Mouse (Mus musculus) retina, adult 2 months (tissue): ENCODE results near the gene Cntn4.

Experiments
- DNase-seq: peaks from one replicate; pipeline ENCODE4 v3.0.0-alpha.2; 2012; ENCODE audit warnings: low read depth, low spot score

Cntn4 gene

DNA sequence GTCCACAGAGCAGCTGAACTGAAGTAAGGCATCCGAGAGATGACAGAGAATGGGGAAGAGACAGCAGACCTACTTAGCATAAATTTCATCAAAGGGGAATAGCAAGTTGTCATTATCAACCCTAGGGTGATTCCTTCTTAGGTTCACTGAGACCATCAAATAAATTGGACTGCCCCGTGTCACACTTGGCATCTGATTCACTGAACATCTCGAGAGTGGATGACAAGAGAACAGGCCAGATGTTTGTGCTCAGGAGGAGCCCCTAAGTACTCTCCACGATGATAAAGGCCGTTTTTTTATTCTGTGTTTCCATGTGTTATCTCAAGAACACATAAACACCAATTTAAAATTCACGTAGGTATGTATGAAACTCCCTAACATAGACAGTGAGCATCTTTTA, 780.7 kb downstream of the Cntn4 start:
- DNase-seq: no peak

DNA sequence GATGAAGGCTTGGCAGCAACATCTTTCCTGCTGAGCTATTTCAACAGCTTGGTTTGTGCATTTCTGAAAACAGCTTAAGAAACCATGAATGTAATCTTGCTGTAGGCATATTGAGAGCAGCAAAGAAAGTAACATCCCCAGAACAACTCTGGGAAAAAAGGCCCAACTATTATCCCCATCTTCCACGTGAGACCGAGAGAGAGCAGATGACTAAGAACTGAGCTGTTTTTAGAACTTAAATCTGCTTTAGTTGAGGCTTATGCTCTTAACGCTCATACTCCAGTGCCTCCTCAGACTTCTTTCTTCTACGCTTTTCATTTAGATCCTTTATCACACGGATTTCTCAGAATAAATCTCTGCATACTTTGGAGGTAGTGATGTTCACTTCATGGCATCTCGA, 784.9 kb downstream of the Cntn4 start:
- DNase-seq: no peak

DNA sequence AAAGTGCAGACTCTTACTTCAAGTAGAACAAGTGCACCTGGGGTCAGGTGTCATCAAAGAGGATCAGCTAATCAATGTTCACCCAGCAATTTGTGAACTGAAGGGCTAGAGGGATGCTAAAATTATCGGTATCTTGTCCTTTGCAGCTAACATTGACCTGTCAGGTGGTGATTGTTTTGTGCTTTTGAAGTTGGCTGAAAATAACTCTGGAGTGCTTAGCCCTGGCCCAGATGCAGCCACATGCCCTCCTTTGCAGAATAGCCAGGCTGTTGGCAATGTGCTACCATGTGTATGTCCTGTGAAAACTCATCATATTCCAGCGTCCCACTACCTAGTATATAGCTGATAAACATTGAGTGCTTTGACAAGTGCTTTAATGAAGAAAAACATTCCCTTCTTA, 786.4 kb downstream of the Cntn4 start:
- no peak for DNase-seq

DNA sequence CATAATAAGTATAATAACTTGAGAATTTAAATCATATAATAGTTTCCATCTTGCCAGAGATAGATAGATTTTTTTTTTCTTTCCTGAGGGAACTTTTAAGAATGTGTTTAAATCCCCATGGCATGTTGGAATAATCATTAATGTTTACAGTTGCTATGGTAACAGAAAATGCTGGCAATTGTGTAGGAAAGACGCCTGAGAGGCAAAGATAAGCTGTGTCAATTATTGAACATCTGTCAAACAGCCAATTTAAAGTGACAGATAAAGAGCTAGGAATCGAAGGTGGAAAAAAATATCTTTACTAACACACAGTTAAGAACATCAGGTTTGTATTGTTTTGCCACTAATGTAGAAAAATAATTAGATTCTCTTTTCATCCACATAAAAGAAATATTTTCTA, 788.3 kb downstream of the Cntn4 start:
- DNase-seq: no peak

DNA sequence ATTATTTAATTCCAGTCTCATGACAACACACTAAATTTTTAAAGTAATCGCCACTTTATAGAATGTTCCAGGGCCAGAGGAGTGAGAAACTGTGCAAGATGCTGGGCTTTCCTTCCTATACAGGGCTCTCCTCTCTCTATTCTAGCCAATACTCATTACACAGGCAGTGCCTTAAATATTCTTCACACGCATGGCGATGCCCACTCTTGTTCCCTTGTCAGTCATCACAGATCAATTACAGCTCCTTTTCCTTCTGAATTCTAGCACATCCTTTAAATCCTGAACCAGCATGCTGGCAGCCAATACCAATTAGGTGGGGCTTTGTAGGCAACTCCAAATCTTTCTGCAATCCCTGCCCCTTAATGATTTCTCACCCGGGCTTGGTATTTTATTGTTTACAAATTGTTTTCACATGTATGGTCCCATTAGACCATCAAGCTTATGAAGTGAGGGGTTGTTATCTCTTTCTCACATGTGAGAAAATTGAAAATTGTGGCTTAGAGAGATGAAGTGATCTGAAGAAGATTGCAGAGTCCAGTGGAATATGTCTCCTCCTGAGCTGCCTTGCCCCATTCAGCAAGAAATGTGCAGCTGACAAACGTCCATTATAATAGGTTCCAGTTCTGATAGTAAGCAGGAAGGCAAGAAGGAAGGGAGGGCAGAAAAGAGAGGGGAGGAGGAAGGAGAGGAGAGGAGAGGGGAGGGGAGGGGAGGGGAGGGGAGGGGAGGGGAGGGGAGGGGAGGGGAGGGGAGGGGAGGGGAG, 789.0 kb downstream of the Cntn4 start:
- no peak for DNase-seq

DNA sequence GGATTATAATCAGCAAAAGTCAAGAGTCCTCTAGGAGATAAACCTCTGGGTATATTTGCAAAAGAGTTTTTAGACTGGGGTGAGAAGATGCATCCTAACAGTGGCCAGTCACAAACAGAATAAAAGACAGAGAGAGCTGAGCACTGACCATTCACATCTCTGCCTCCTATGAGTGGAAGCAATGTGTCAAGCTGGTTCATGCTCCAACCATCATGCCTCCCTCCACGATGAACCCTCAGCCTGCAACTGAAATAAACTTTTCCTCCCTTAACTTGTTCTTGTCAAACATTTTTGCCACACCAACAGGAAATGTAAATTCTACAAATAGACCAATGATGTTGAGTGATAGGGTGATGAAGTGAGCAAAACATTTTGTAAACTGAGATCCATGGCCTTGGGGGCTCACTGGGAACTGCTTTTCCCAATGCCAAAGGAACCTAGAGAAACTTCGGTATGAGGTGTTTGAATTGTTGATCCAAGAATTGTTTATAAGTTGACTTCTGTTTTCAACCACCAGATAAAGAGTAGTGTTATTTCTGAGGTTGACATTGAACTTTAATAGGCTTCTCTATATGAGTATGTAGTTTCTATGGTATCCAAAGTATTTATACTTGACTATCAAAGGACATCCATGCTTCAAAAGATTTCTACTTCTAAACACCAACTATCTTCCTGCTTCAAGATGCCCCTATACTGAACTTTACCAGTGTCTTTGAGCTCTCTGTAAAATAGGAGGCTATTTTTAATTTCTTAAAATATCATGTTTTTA, 794.6 kb downstream of the Cntn4 start:
- DNase-seq: no peak

DNA sequence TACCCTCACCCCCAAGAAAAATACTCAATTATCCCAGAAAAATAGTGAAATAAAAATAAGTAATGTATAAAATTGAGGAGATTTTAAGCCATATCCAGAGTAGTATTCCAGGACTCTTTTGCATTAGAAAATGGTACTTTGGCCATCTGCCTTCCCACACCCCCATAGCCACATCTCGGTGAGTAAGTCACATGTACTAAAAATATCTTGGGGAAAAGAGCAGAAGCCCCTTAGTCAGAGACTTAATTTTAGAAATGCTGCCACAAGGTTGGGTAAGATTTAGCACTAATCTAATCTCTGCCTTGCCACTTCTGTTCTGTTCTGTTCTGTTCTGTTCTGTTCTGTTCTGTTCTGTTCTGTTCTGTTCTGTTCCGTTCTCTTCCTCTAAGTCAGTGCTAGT, 796.4 kb downstream of the Cntn4 start:
- DNase-seq: no peak

DNA sequence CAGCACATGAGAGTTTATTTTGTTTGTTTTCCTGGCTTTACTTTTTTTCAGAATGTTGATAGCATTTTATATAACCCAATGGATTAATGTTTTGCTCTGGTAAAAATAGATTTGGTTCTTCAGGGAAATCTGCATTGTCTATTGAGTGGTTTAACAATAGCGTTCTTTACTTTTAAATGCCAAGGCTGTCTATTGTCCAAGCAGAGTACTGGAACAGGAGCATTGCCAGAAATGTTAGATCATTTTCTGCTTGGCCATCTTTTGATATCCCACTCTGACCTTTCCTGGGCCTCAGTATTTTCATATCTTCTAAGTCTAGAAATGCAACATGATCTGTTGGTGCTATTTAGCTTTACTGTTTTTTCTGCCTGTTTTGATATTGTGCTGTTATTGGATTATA, 804.1 kb downstream of the Cntn4 start:
- no peak for DNase-seq

DNA sequence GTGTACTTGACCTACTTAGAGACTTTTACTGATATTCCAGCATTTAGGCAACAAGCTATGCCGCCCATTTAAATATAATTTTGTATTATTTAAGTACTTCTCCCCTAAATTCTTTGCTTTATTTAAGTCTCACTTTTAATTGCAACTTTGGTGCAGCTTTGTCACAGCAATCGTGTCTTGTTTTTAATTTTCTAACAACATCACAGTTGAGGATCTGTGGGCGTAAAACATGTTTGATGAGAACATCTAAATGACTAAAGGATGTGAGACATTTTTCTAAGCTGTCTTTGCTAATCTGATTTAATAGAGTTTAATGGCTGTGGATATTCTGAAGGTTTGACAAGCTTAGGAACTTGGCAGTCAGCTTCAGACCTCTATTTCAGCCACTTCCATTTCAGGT, 818.8 kb downstream of the Cntn4 start:
- no peak for DNase-seq

DNA sequence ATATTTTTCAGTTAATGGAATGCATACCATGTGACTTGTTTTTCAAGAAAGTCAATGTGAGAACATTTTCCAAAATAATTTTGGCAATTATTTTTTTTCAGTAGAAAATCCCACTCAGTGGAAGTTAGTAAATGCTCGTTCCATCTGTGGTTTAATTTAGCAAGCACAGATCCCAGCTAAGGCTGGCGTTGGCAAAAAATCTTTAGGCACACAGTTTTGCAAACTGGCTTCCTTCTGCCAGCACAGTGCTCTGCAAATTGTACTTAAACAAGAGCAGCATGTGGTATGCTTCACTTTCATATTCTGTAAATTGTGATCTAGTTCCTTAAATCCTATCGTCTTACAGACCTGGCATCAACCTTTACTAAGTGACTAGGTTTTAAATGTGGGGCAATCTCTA, 821.7 kb downstream of the Cntn4 start:
- DNase-seq: no peak

DNA sequence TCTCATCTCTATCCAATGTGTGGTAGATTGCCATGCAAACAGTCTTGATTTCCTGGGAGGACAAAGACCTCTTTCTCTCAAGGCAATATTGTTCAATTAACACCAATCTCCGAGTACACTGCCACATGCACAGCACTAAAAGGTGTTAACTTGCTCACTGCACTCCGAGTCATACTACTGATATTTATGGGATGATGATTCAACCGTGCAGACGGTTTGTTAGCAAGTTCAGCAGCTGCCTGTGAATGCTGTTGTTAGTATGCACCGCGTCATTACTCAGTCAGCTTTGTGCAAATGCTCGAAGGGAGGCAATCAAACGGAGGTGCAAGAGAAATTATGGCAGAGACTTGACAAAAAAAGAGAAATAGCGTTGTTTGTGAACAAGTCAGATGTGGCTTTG, 826.5 kb downstream of the Cntn4 start:
- DNase-seq: no peak

DNA sequence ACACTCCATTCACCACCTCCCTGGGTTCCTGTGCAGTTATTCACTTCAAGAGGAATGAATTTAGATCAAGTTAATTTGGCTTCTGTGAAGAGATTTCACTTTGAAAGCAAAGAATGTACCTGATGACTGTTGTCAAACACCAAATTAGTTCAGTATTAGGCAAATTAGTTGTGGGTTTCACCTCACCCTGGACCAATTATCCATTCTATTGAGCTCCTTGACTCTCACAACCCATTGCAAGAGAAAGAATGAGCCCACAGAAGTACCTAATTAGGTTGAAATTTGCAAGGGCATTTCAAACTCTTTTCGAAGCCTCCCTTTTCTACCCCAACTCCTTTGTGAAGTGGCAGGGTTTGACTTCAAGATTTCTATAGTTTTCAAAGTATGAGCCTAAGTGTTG, 842.9 kb downstream of the Cntn4 start:
- no peak for DNase-seq

DNA sequence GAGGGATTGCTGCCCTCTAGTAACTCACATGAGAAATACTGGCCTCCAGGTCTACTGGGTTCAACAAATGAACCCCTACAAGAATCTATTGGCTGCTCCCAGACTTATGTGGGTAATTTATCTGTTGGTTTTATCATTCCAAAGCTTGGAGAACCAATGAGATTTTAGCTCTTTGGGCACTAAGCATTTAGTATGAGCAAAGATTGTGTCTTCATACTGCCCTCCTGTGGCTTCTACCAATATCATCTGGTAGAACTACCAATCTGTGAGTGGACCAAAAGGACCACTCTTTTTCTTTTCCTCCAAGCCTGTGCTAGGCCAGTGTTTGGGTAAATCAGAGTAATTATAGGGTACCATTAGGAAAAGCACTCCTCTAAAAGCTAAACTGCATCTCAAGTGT, 866.0 kb downstream of the Cntn4 start:
- DNase-seq: no peak

DNA sequence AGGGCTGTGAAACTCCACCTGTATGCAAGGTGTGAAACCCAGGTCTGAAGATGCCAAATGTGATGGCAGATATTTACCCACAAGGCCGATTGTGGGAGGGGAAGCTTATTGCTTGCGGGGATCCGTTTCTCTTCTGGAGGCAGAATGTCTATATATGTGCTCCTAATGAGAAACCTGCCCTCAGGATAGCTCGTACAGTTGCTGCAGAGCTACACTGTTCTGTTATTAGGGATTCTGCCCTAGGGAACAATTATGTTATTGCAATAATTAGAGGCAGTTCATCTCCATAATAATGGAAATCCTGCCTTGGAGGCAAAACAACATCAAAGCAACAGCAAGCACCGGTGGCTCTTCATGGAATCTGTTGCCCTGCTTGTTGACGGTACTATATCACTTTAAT, 884.2 kb downstream of the Cntn4 start:
- no peak for DNase-seq

DNA sequence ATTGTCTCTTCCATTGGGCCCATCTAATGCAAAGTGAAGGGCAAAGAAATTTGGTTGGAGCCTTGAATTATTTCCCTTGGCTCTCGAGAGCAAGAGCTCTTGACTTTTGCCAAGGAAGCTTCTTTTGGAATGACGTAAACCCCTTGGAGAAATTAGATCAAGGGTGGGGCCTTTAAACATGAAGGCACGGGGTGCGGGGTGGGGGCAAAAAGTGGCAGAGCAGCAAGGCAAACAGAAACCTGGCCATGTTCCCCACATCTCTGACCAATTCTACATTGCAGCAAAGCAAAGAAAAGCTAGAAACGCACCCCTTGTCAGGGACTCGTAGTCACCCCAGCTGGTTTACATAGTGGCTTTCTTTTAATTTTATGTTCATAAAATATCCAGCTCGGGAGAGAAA, 887.9 kb downstream of the Cntn4 start:
- no peak for DNase-seq

DNA sequence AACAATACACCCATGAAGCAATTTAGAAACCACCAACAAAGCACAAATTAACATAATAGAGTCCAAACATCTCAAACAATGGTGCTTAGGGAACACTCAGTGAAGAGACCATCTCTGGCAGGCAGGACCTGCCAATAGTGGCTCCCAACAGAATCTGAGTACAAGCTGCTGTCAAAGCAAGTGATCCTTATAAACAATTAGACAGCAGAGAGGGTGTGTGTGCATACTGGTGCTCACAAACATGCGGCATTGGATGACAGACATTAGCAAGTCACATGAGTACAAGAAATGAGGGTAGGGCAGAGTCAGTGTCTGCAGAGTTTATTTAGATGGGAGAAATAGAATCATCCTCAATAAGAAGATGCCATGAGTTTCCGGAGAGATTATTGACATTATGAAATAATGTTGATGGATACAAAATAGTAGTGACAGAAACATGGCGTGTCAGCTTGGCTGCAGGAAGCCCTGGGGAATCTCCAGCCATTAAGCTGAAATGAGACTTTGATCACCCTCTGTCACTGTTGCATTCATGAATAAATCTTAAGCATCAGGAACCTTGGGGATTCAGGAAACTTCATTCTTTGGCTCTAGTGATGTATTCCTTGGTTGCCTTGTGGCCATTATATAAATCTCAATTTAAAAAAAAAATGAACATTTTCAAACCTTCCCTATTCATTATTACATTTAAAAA, 888.5 kb downstream of the Cntn4 start:
- no peak for DNase-seq

DNA sequence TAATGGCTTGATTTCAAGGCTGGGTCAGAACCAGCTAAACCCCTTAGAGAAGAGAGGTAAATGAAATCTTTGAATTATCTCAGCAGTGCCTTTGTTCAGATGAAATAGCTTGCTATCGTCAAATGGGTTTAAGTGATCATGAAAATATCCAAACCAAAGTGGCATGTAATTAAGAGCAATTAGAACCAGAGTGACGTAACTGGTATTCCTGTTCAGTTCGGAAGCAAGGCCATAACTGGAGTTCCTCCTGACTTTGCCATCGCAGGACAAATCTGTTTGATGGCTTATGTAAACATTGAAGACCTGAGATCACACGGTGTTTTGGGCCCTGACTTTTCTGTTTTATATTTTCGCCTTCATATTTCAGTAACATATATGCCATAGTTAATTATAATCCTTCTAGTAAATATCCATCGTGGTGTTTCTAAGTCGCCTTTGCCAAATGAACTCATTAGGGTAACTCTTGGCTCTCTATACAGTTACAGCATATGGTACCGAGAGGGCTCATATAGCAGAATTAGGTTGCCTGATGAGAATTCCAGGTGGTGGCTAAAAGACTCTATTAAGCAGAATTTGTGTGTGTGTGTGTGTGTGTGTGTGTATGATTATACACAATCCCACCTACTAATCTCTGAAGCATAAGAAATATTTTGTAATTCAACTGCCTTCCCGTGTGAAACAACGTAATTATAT, 889.6 kb downstream of the Cntn4 start:
- DNase-seq: no peak

DNA sequence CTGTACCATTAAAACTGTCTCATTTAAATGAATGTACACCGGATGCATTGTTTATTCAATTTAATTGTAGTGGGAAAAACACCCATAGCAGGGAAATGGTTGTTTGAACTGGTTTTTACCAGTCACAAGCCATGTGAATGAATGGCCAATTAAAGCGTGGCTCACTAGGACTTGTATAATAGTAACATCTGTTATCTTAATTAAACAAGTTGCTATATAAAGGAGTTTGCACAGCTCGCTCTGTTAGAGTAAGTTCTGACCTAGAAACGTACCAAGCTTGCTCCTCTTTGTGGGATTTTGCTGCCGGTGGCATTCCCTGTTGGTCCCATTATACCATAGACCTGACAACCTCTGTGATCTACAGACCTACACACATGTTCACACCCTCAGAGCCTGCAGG, 902.7 kb downstream of the Cntn4 start:
- no peak for DNase-seq

DNA sequence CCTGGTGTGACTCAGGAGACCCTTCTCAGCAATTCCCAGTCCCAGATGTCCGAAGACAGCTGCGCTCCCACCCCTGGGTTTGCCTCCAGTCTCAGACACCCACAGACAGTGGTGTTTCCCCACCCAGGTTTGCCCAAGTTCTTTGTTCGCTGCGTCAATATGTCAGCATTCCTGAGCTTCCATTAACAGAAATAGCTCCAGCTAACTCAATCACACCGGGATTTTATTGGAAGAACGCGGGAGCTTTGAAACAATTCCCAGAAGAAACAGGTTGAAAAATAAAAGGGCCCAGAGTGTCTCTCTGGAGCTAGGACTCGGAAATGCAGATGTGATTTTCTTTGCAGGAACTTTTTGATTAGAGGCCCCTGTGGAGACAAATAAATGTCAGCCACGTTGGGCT, 916.3 kb downstream of the Cntn4 start:
- no peak for DNase-seq

DNA sequence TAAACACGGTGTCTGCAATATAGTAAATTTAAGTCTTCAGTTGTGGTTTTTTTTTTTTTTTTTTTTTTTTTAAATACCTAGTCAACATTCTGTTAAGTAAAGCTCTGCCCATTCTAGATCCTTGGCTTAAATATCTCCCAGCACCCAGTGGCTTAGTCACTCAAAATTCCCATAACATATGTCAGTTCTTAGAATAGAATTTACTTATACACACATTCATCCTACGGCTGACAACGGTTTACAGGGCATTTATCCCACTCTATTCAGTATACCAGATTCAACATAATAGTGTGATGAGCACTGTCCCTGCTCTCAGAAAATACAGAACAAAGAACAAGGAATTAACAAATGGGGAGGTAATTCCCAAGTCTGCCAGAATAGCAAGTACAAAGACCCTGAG, 939.6 kb downstream of the Cntn4 start:
- DNase-seq: no peak

DNA sequence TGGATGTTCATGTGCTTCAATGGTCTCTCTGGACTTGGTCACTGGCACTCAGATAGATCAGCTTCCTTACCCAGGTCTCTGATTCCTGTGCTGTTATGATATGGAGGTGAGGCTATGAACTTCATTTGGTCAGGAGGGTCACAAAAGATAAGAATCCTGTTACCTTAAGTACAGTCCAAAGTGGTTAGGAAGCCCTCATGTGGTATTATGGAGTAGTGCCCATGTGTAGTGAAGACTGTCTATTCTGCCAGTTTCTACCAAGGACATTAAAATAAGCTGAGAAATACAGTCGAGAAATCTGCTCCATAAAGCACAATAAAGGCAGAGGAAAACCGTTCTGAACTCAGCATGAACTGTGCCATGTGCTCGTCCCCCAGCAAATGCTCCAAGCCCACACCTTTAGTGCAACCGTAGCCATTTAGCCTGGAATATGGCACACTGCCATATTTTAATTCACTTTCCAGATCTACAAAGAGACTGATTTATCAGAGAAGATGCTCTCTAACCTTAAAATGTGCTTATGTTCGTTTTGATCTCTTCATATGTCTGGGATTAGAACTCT, 943.8 kb downstream of the Cntn4 start:
- no peak for DNase-seq

DNA sequence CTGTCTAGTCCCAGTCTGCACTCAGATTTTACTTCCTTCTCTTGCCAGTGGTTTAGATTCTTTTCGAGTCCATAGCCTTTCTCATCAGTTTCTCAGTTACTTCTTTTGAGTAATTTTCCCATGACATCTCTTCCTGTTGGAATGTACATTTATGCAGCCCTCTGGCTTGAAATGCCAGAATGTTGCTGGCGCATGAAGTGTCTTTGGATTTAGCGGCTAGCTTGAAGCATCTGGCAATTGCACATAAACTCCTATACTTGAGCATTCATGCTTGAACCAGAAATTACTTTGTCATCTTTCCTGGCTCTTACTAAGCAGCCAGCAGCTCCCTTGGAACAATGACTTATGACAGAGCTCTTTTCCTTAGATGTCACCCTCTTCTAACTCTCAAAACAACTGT, 965.6 kb downstream of the Cntn4 start:
- DNase-seq: no peak
